Mouse (Mus musculus) bone marrow macrophage, adult 2 months (primary cell): Measurements from ENCODE around the gene Plch1.

Experiments
- CTCF ChIP-seq: IDR thresholded peaks from 2 replicates; pipeline ENCODE4 v1.5.1; 2012; ENCODE audit warnings: low read depth, mild to moderate bottlenecking, low read length, moderate library complexity
- POLR2A ChIP-seq: IDR thresholded peaks from 2 replicates; pipeline ENCODE4 v1.6.1; 2012; ENCODE audit warnings: mild to moderate bottlenecking, low read depth, low read length, borderline replicate concordance

GRCm38 (mm10) chr3:63726667-63727342, 172.5 kb downstream of the Plch1 start:
- TF ChIP-seq CTCF (no peak), POLR2A (no peak)
